Mouse (Mus musculus) ES-Bruce4 (cell line): ENCODE data around the gene Cspg4.

Experiments used
- CTCF ChIP-seq: IDR thresholded peaks from one replicate; pipeline ENCODE4 v1.8.1; 2011; ENCODE audit warnings: low read depth, low read length
- EP300 ChIP-seq: IDR thresholded peaks from 2 replicates; pipeline ENCODE4 v1.6.1; 2011; ENCODE audit warnings: low read depth, low read length; ENCODE audit not compliant: insufficient read depth

DNA sequence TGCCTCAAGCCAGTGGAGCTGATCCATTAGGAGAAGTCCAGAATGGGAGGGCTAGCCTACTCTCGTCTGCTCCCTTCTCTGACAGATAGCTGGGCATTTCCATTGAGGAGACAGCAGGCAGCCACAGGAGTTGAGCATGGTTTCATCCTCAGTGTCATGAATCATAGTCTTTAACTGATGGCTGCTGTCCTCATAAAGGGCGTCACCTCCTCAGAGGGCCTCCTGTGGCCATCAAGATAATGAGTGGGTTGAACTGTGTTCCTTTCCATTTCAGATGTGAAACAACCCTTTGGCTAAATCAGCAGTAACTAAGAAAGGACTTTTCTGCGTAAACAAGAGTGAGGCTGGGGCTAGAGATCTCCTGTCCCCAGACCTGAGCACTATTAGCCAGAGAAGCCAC, 38.8 kb downstream of the Cspg4 start:
- TF ChIP-seq CTCF (no peak), EP300 (no peak)
